8 mouse cellular contexts compared by ENCODE assay signal in genomic region chrX:102644573-102644951, GRCm38 (mm10). TPM values are rescaled to one million over a fixed set of nuclear protein-coding genes. Genes with fewer than 3 reads are reported as not detected.
DNase-seq lines count a peak whose midpoint lies in the region; ATAC-seq and TF ChIP-seq lines count a peak whose summit lies in the region.

No protein-coding gene starts in this region.

- H3K79me2 ChIP-seq in macrophage (ENCODE audit: inconsistent target), result no peaks in the 10 kb centered on the region

- H3K36me3 ChIP-seq in ES-E14 (ENCODE audit: control insufficient read depth, insufficient read depth, low read length, poor library complexity, severe bottlenecking), result no peaks in the 10 kb centered on the region
- no peaks in the 10 kb centered on the region for H3K36me3 ChIP-seq in embryonic facial prominence, embryonic 11.5 days (replicated peaks; ENCODE audit: control insufficient read depth, insufficient read depth, low read depth, low read length)
- no peaks in the 10 kb centered on the region for H3K36me3 ChIP-seq in hindbrain, embryonic 16.5 days (ENCODE audit: control insufficient read depth, insufficient read depth, low read length)
- no peaks in the 10 kb centered on the region for H3K36me3 ChIP-seq in macrophage (ENCODE audit: inconsistent target)

- H3K4me1 ChIP-seq in ES-E14 (ENCODE audit: control insufficient read depth in 2 of 2, insufficient read depth in 2 of 2, low read length in 2 of 2, poor library complexity in 1 of 2), result peaks cover 0 to 2% of the 10 kb centered on the region in 2 experiments; a peak in 1 of 4 replicates
- no peaks in the 10 kb centered on the region for H3K4me1 ChIP-seq in embryonic facial prominence, embryonic 11.5 days (ENCODE audit: control insufficient read depth, insufficient read depth, low read length)
- peaks cover 3% of the 10 kb centered on the region; the same call in 1 of the 2 replicates for H3K4me1 ChIP-seq in hindbrain, embryonic 16.5 days (ENCODE audit: control insufficient read depth, insufficient read depth, low read depth, low read length)

- DNase-seq in heart, adult 11 months, result peak; percentile 96
- DNase-seq in heart, postnatal 25 days (ENCODE audit: low spot score), result no peak
- DNase-seq in ES-E14 (ENCODE audit: low read depth, low spot score) (no peak), adipocyte (ENCODE audit: low spot score) (no peak)
- peak; percentile 8 for DNase-seq in embryonic facial prominence, embryonic 11.5 days (ENCODE audit: low spot score)
- DNase-seq in layer of hippocampus, adult 9-10 months (ENCODE audit: low spot score), result no peak

- H3K4me3 ChIP-seq in ES-E14 (ENCODE audit: insufficient read depth in 1 of 2, low read depth in 1 of 2, low read length in 2 of 2, poor library complexity in 1 of 2, severe bottlenecking in 1 of 2) (peak overlapping the region; percentile 60 to 70; a peak in 3 of 4 replicates), macrophage (ENCODE audit: inconsistent target) (peak overlapping the region; percentile 38)
- H3K4me3 ChIP-seq in embryonic facial prominence, embryonic 11.5 days (ENCODE audit: low read depth, low read length), result peak overlapping the region; percentile 45
- peak overlapping the region; percentile 59 for H3K4me3 ChIP-seq in hindbrain, embryonic 16.5 days (ENCODE audit: low read length)

- no peaks in the 10 kb centered on the region for H3K9me3 ChIP-seq in ES-E14 (ENCODE audit: control insufficient read depth, insufficient read depth, low read depth, low read length)
- no peaks in the 10 kb centered on the region for H3K9me3 ChIP-seq in embryonic facial prominence, embryonic 11.5 days (replicated peaks; ENCODE audit: control insufficient read depth, low read length)
- no peaks in the 10 kb centered on the region for H3K9me3 ChIP-seq in hindbrain, embryonic 16.5 days (ENCODE audit: control insufficient read depth, low read length)

- H3K27me3 ChIP-seq in embryonic facial prominence, embryonic 11.5 days (ENCODE audit: control insufficient read depth, insufficient read depth, low read length), result peaks cover 5% of the 10 kb centered on the region; the same call in 1 of the 2 replicates
- peaks cover 8% of the 10 kb centered on the region for H3K27me3 ChIP-seq in hindbrain, embryonic 16.5 days (replicated peaks; ENCODE audit: control insufficient read depth, insufficient read depth, low read length)

- H3K27ac ChIP-seq in ES-E14 (ENCODE audit: insufficient read depth, low read depth, low read length, poor library complexity, severe bottlenecking) (no peak overlapping the region), macrophage (peak overlapping the region; percentile 48)
- no peak overlapping the region for H3K27ac ChIP-seq in embryonic facial prominence, embryonic 11.5 days (replicated peaks; ENCODE audit: low read depth, low read length)
- no peak overlapping the region for H3K27ac ChIP-seq in hindbrain, embryonic 16.5 days (ENCODE audit: low read depth, low read length)

- H3K4me2 ChIP-seq in embryonic facial prominence, embryonic 11.5 days (ENCODE audit: low read depth, low read length), result peak overlapping the region; percentile 54
- peak overlapping the region; percentile 68 for H3K4me2 ChIP-seq in hindbrain, embryonic 16.5 days (ENCODE audit: low read length)

- 0 out of 2 replicates have a peak overlapping the region, but pooled peaks have one; percentile 25 for H3K9ac ChIP-seq in ES-E14 (ENCODE audit: insufficient read depth, low read depth, low read length, poor library complexity, severe bottlenecking)
- H3K9ac ChIP-seq in embryonic facial prominence, embryonic 11.5 days (replicated peaks; ENCODE audit: low read length), result peak overlapping the region; percentile 62; the same call in 1 of the 2 replicates
- H3K9ac ChIP-seq in hindbrain, embryonic 16.5 days (ENCODE audit: low read depth, low read length), result peak overlapping the region; percentile 48

- intact Hi-C loops in heart, postnatal 25 days (cut with DNase I), result no loop called here

- in situ Hi-C loops in ES-E14 (cut with MboI; ENCODE audit: low sequenced_read_pairs in 2 of 2, unreplicated experiment in 2 of 2), result no loop called here

- ATAC-seq in embryonic facial prominence, embryonic 11.5 days (replicated peaks; ENCODE audit: insufficient number of reproducible peaks, low FRiP score, low TSS enrichment, low read depth), result no peak
- peak; percentile 69 for ATAC-seq in hindbrain, embryonic 16.5 days

- 18% methylated on average over 8 of the region's 8 CpGs for WGBS in embryonic facial prominence, embryonic 11.5 days
- 20% methylated on average over 8 of the region's 8 CpGs for whole genome bisulfite sequencing in hindbrain, embryonic 16.5 days
- 43% methylated on average over 8 of the region's 8 CpGs for WGBS in macrophage (ENCODE audit: missing documents)

TF ChIP-seq in ES-E14, 5 proteins besides CTCF, POLR2A, EP300 and RAD21:
- TF ChIP-seq HCFC1 (IDR thresholded peaks at IDR 0.05; ENCODE audit: borderline replicate concordance, insufficient read depth, low read length), result no peak
TF ChIP-seq in ES-E14: peak in this region for 0.

RNA-seq across cellular contexts. Expression of gene Phka1, which starts 0.5 kb away (rescaled TPM):
- 10 to 100 TPM; 28.6 to 41.6 TPM for total RNA-seq in heart, postnatal 25 days (2021)
- 5.1 and 5.9 TPM in 2 replicates for total RNA-seq in ES-E14 (2012; rRNA removed)
- polyA plus RNA-seq in embryonic facial prominence, embryonic 11.5 days (2014; fragmentation: Nextera tagmentation; extraction: Ambion mirVana), result 7.4 and 8.1 TPM in 2 replicates
- 8.9 and 9.9 TPM in 2 replicates for polyA plus RNA-seq in hindbrain, embryonic 16.5 days (2015; fragmentation: Nextera tagmentation; extraction: Ambion mirVana)
- total RNA-seq in macrophage (2018; cell fraction: chromatin; rRNA removed), result 10 to 100 TPM in 23 of 26 experiments, 1 to 10 TPM in 3; 3.6 to 38.9 (median 29.4) TPM
- total RNA-seq in macrophage (2018; cell fraction: cytosol; rRNA removed), result 1 to 10 TPM; 2.8 to 4.7 (median 3.7) TPM
- total RNA-seq in macrophage (2018; cell fraction: nucleus; rRNA removed), result 10 to 100 TPM in 16 of 26 experiments, 1 to 10 TPM in 10; 3.2 to 25.1 (median 12.3) TPM
- polyA plus RNA-seq in macrophage (2018), result 2.1 to 3.5 TPM (median 2.9 TPM) in 3 replicates

RNA-seq across cellular contexts. Expression of gene Gm3880, which starts 42.2 kb away (rescaled TPM):
- not detected for total RNA-seq in heart, postnatal 25 days (2021)
- 1.7 TPM in 1 of 2 replicates, not detected in the other for total RNA-seq in ES-E14 (2012; rRNA removed)
- polyA plus RNA-seq in embryonic facial prominence, embryonic 11.5 days (2014; fragmentation: Nextera tagmentation; extraction: Ambion mirVana), result not detected in 2 replicates
- not detected in 2 replicates for polyA plus RNA-seq in hindbrain, embryonic 16.5 days (2015; fragmentation: Nextera tagmentation; extraction: Ambion mirVana)
- total RNA-seq in macrophage (2018; cell fraction: chromatin; rRNA removed), result not detected
- not detected for total RNA-seq in macrophage (2018; cell fraction: cytosol; rRNA removed)
- total RNA-seq in macrophage (2018; cell fraction: nucleus; rRNA removed), result not detected
- not detected in 3 replicates for polyA plus RNA-seq in macrophage (2018)

Comparison
In these comparisons a context has a peak if more than half of its experiments do, and no peak if none do; other contexts are left out.
1. DNase-seq: peak in heart, adult 11 months (single experiment) and embryonic facial prominence, embryonic 11.5 days (single experiment); none in heart, postnatal 25 days (single experiment), ES-E14 (single experiment), adipocyte (single experiment) and layer of hippocampus, adult 9-10 months (single experiment).
2. Peak in every context shown above with its lines, with median percentiles within 50 percentile points of each other: H3K4me3 ChIP-seq and H3K9ac ChIP-seq.